Mouse (Mus musculus): Measurements from ENCODE around the gene Bin2. TPM values are rescaled to one million over a fixed set of nuclear protein-coding genes. Genes with fewer than 3 reads are reported as not detected.
"Not testable (repeated sequence)": the region's sequence is repeated elsewhere in the genome, so short reads cannot be mapped to it uniquely, and the experiment has no call there.

Bin2 gene
- polyA plus RNA-seq, 1 experiment from 2014 or later = 2.4 TPM

GRCm38 (mm10) chr15:100631454-100632170 lies 37.7 kb downstream of the Bin2 start:
- Histone ChIP-seq H3K4me2 (replicated peaks) (no peak overlapping the region), H3K4me1 (peaks cover 7% of the 10 kb centered on the region), H3K27me3 (peaks cover 32% of the 10 kb centered on the region), H3K4me3 (no peak overlapping the region), H3K9ac (no peak overlapping the region), H3K27ac (no peak overlapping the region), H3K36me3 (no peaks in the 10 kb centered on the region), H3K9me3 (no peaks in the 10 kb centered on the region)
- no peak for ATAC-seq (ENCODE audit: insufficient number of reproducible peaks, insufficient read depth, low FRiP score, low TSS enrichment)
- 83% methylated on average over 12 of the region's 12 CpGs for WGBS

GRCm38 (mm10) chr15:100630126-100630525 lies 39.2 kb downstream of the Bin2 start:
- no peak for ATAC-seq (ENCODE audit: insufficient number of reproducible peaks, insufficient read depth, low FRiP score, low TSS enrichment)
- no peak overlapping the region for H3K4me2 ChIP-seq (replicated peaks)
- peaks cover 17% of the 10 kb centered on the region for H3K27me3 ChIP-seq
- H3K36me3 ChIP-seq = no peaks in the 10 kb centered on the region
- 66% methylated on average over 3 of the region's 3 CpGs for WGBS
- no peak overlapping the region for H3K27ac ChIP-seq
- H3K4me1 ChIP-seq = no peaks in the 10 kb centered on the region; the same call in 1 of the 2 replicates
- H3K9ac ChIP-seq = no peak overlapping the region
- no peaks in the 10 kb centered on the region for H3K9me3 ChIP-seq
- H3K4me3 ChIP-seq = no peak overlapping the region

- ATAC-seq (ENCODE audit: insufficient number of reproducible peaks, insufficient read depth, low FRiP score, low TSS enrichment) = no peak
- Histone ChIP-seq H3K4me1 (no peaks in the 10 kb centered on the region; the same call in 1 of the 2 replicates), H3K9me3 (no peaks in the 10 kb centered on the region), H3K9ac (no peak overlapping the region), H3K36me3 (no peaks in the 10 kb centered on the region), H3K27me3 (0 out of 2 replicates have a peak, but pooled peaks cover 7% of the 10 kb centered on the region), H3K4me3 (no peak overlapping the region), H3K27ac (no peak overlapping the region), H3K4me2 (replicated peaks) (no peak overlapping the region)
- WGBS = 27% methylated on average over 7 of the region's 7 CpGs
Observed at GRCm38 (mm10) chr15:100628797-100629196, 40.6 kb downstream of the Bin2 start.

- Histone ChIP-seq H3K9me3 (no peaks in the 10 kb centered on the region), H3K4me1 (no peaks in the 10 kb centered on the region; the same call in 1 of the 2 replicates), H3K4me2 (replicated peaks) (no peak overlapping the region), H3K27me3 (0 out of 2 replicates have a peak, but pooled peaks cover 1% of the 10 kb centered on the region), H3K36me3 (no peaks in the 10 kb centered on the region), H3K27ac (0 out of 2 replicates have a peak overlapping the region, but pooled peaks have one; percentile 38), H3K4me3 (no peak overlapping the region), H3K9ac (no peak overlapping the region)
- whole genome bisulfite sequencing = 3% methylated on average over 11 of the region's 11 CpGs
- ATAC-seq (ENCODE audit: insufficient number of reproducible peaks, insufficient read depth, low FRiP score, low TSS enrichment) = no peak
Observed at GRCm38 (mm10) chr15:100627774-100628370, 41.5 kb downstream of the Bin2 start.

GRCm38 (mm10) chr15:100627287-100627686 lies 42.1 kb downstream of the Bin2 start:
- H3K4me3 ChIP-seq = no peak overlapping the region
- 19% methylated on average over 10 of the region's 10 CpGs for WGBS
- H3K9me3 ChIP-seq = no peaks in the 10 kb centered on the region
- H3K4me1 ChIP-seq = no peaks in the 10 kb centered on the region; the same call in 1 of the 2 replicates
- H3K36me3 ChIP-seq = no peaks in the 10 kb centered on the region
- no peaks in the 10 kb centered on the region for H3K27me3 ChIP-seq
- H3K27ac ChIP-seq = no peak overlapping the region
- no peak overlapping the region for H3K9ac ChIP-seq
- H3K4me2 ChIP-seq (replicated peaks) = no peak overlapping the region
- no peak for ATAC-seq (ENCODE audit: insufficient number of reproducible peaks, insufficient read depth, low FRiP score, low TSS enrichment)

- H3K4me2 ChIP-seq (replicated peaks) = no peak overlapping the region
- no peaks in the 10 kb centered on the region; the same call in 1 of the 2 replicates for H3K4me1 ChIP-seq
- no peak overlapping the region for H3K9ac ChIP-seq
- H3K27me3 ChIP-seq = no peaks in the 10 kb centered on the region
- peaks cover 11% of the 10 kb centered on the region for H3K36me3 ChIP-seq
- no peak overlapping the region for H3K27ac ChIP-seq
- ATAC-seq (ENCODE audit: insufficient number of reproducible peaks, insufficient read depth, low FRiP score, low TSS enrichment) = no peak
- no peak overlapping the region for H3K4me3 ChIP-seq
- no peaks in the 10 kb centered on the region for H3K9me3 ChIP-seq
- 90% methylated on average over 3 of the region's 3 CpGs for WGBS
Observed at GRCm38 (mm10) chr15:100624435-100624834, 44.9 kb downstream of the Bin2 start.

- 86% methylated on average over 9 of the region's 9 CpGs for WGBS
- no peak overlapping the region for H3K4me3 ChIP-seq
- no peak overlapping the region for H3K27ac ChIP-seq
- H3K27me3 ChIP-seq = no peaks in the 10 kb centered on the region
- peaks cover 18% of the 10 kb centered on the region for H3K36me3 ChIP-seq
- H3K4me1 ChIP-seq = no peaks in the 10 kb centered on the region; the same call in 1 of the 2 replicates
- no peak for ATAC-seq (ENCODE audit: insufficient number of reproducible peaks, insufficient read depth, low FRiP score, low TSS enrichment)
- no peaks in the 10 kb centered on the region for H3K9me3 ChIP-seq
- H3K4me2 ChIP-seq (replicated peaks) = no peak overlapping the region
- H3K9ac ChIP-seq = no peak overlapping the region
Observed at GRCm38 (mm10) chr15:100623754-100624153, 45.6 kb downstream of the Bin2 start.

- Histone ChIP-seq H3K36me3 (peaks cover 32% of the 10 kb centered on the region), H3K4me2 (replicated peaks) (no peak overlapping the region), H3K9ac (no peak overlapping the region), H3K27me3 (no peaks in the 10 kb centered on the region), H3K4me3 (no peak overlapping the region), H3K4me1 (no peaks in the 10 kb centered on the region), H3K27ac (no peak overlapping the region), H3K9me3 (no peaks in the 10 kb centered on the region)
- no peak for ATAC-seq (ENCODE audit: insufficient number of reproducible peaks, insufficient read depth, low FRiP score, low TSS enrichment)
- WGBS = 87% methylated on average over 7 of the region's 7 CpGs
Observed at GRCm38 (mm10) chr15:100622164-100622563, 47.2 kb downstream of the Bin2 start.

GRCm38 (mm10) chr15:100621671-100622070 lies 47.7 kb downstream of the Bin2 start:
- H3K9me3 ChIP-seq = not testable (repeated sequence)
- 79% methylated on average over 9 of the region's 9 CpGs for WGBS
- H3K36me3 ChIP-seq = peaks cover 32% of the 10 kb centered on the region

GRCm38 (mm10) chr15:100619200-100619599 lies 50.2 kb downstream of the Bin2 start:
- Histone ChIP-seq H3K36me3 (peaks cover 32% of the 10 kb centered on the region), H3K4me3 (no peak overlapping the region), H3K4me1 (peaks cover 11% of the 10 kb centered on the region; the same call in 1 of the 2 replicates), H3K9ac (no peak overlapping the region), H3K27ac (no peak overlapping the region), H3K9me3 (no peaks in the 10 kb centered on the region), H3K27me3 (no peaks in the 10 kb centered on the region), H3K4me2 (replicated peaks) (no peak overlapping the region)
- WGBS = 87% methylated on average over 7 of the region's 7 CpGs
- no peak for ATAC-seq (ENCODE audit: insufficient number of reproducible peaks, insufficient read depth, low FRiP score, low TSS enrichment)

More at GRCm38 (mm10) chr15:100621671-100622070, 47.7 kb downstream of the Bin2 start:
- not testable (repeated sequence) for H3K4me3 ChIP-seq; H3K9ac ChIP-seq; H3K4me1 ChIP-seq; H3K4me2 ChIP-seq (replicated peaks); ATAC-seq (ENCODE audit: insufficient number of reproducible peaks, insufficient read depth, low FRiP score, low TSS enrichment); H3K27me3 ChIP-seq; H3K27ac ChIP-seq

- Histone ChIP-seq H3K27ac (peak overlapping the region; percentile 94), H3K9me3 (no peaks in the 10 kb centered on the region), H3K4me2 (replicated peaks) (peak overlapping the region; percentile 81), H3K4me1 (peaks cover 13% of the 10 kb centered on the region; the same call in 1 of the 2 replicates), H3K27me3 (no peaks in the 10 kb centered on the region), H3K4me3 (peak overlapping the region; percentile 90), H3K36me3 (peaks cover 32% of the 10 kb centered on the region), H3K9ac (peak overlapping the region; percentile 84)
- peak; percentile 23; the same call in 1 of the 2 replicates for ATAC-seq (ENCODE audit: insufficient number of reproducible peaks, insufficient read depth, low FRiP score, low TSS enrichment)
- WGBS = under 1% methylated on average over 19 of the region's 19 CpGs
Observed at GRCm38 (mm10) chr15:100616221-100616620, 53.1 kb downstream of the Bin2 start.

- peak overlapping the region; percentile 90 for H3K4me3 ChIP-seq
- peaks cover 32% of the 10 kb centered on the region for H3K36me3 ChIP-seq
- WGBS = under 1% methylated on average over 42 of the region's 43 CpGs
- peak overlapping the region; percentile 94 for H3K27ac ChIP-seq
- H3K9me3 ChIP-seq = no peaks in the 10 kb centered on the region
- H3K27me3 ChIP-seq = no peaks in the 10 kb centered on the region
- H3K9ac ChIP-seq = peak overlapping the region; percentile 84
- peak overlapping the region; percentile 81 for H3K4me2 ChIP-seq (replicated peaks)
- ATAC-seq (ENCODE audit: insufficient number of reproducible peaks, insufficient read depth, low FRiP score, low TSS enrichment) = peak; percentile 79
- H3K4me1 ChIP-seq = peaks cover 13% of the 10 kb centered on the region; the same call in 1 of the 2 replicates
Observed at GRCm38 (mm10) chr15:100615825-100616220, 53.5 kb downstream of the Bin2 start.

Data from embryonic facial prominence, embryonic 12.5 days (tissue).